Mouse (Mus musculus) liver, adult 2 months (tissue): ENCODE results near the gene Srp14.

Experiments used
- CTCF ChIP-seq: fragments of 200-500 bp; IDR thresholded peaks from 2 replicates; pipeline ENCODE4 v1.5.1; 2011; ENCODE audit warnings: low read depth, low read length, control low read depth
- POLR2A ChIP-seq: fragments of 200-500 bp; IDR thresholded peaks from 2 replicates; pipeline ENCODE4 v1.6.1; 2011; ENCODE audit warnings: low read length, control low read depth; ENCODE audit not compliant: insufficient read depth; ENCODE audit errors: extremely low read depth

DNA sequence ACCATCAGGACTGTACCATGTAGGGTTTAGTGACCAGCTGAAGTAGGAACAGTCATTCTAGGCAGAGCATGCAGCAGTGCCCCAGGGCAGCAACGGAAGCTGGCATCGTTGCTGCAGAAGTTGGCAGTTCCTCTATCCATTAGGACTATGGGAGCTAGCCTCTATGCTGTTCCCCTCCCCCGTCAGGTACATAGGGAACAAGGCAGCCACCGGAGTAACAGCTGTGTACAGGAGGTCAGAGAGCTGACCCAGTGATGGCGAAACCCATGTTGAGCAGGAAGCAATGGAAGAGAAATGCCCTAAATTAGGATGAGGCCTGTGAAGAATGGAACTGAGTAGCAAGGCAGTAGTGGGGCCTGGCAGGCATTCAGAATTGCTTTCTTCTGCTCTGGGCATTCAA, 37.3 kb downstream of the Srp14 start:
- TF ChIP-seq POLR2A (no peak), CTCF (no peak)
